Mouse (Mus musculus) hindbrain, embryonic 14.5 days (tissue): ENCODE results near the gene Shtn1. TPM values are rescaled to one million over a fixed set of nuclear protein-coding genes. Genes with fewer than 3 reads are reported as not detected.
A peak's percentile ranks its signal among the peaks of the same experiment; 100 is the strongest.

ENCODE experiments used
- ATAC-seq: fragments of 200-750 bp; cut with Nextera tagmentation; 2 replicates; pipeline ENCODE4 v1.8.0; 2017; ENCODE audit warnings: moderate number of reproducible peaks, mild to moderate bottlenecking, moderate TSS enrichment, moderate library complexity; ENCODE audit not compliant: low FRiP score
- DNase-seq: peaks from one replicate; pipeline ENCODE4 v3.0.0-alpha.2; 2015; ENCODE audit warnings: low spot score
- H3K27ac ChIP-seq: fragments of 300-500 bp; sonication (generic); 2 replicates; pipeline ENCODE4 v1.5.1; 2014; ENCODE audit warnings: mild to moderate bottlenecking, moderate library complexity
- H3K27me3 ChIP-seq: fragments of 300-500 bp; sonication (generic); 2 replicates; pipeline ENCODE4 v1.6.1; 2014; ENCODE audit warnings: mild to moderate bottlenecking, low read length, mixed read lengths; ENCODE audit not compliant: control insufficient read depth, insufficient read depth
- H3K36me3 ChIP-seq: fragments of 300-500 bp; sonication (generic); replicated peaks from 2 replicates; pipeline ENCODE4 v1.6.1; 2014; ENCODE audit not compliant: control insufficient read depth, insufficient read depth
- H3K4me1 ChIP-seq: fragments of 300-500 bp; sonication (generic); replicated peaks from 2 replicates; pipeline ENCODE4 v1.6.1; 2014; ENCODE audit warnings: antibody characterized with exemption, low read length, mixed read lengths; ENCODE audit not compliant: control insufficient read depth, insufficient read depth
- H3K4me2 ChIP-seq: fragments of 300-500 bp; sonication (generic); replicated peaks from 2 replicates; pipeline ENCODE4 v1.6.1; 2014; ENCODE audit warnings: mild to moderate bottlenecking, moderate library complexity
- H3K4me3 ChIP-seq: fragments of 300-500 bp; sonication (generic); replicated peaks from 2 replicates; pipeline ENCODE4 v1.5.1; 2014; ENCODE audit warnings: mild to moderate bottlenecking, low read length
- H3K9ac ChIP-seq: fragments of 300-500 bp; sonication (generic); 2 replicates; pipeline ENCODE4 v1.6.1; 2014
- H3K9me3 ChIP-seq: fragments of 300-500 bp; sonication (generic); 2 replicates; pipeline ENCODE4 v1.6.1; 2016; ENCODE audit warnings: low read length; ENCODE audit not compliant: control insufficient read depth
- WGBS: fragments of 180-500 bp; shearing (Covaris S2); extraction: QIAGEN DNeasy Blood & Tissue Kit; methylation state at CpG from one replicate; pipeline ENCODE4 v1.1.7; 2014; 5-methylcytosine and 5-hydroxymethylcytosine counted together
- polyA plus RNA-seq: library from polyadenylated mRNA; unstranded; fragments of >200 nt; fragmentation: Nextera tagmentation; extraction: Ambion mirVana; gene quantifications from 2 replicates; pipeline ENCODE4 v1.2.1, GENCODE M21; 2014

Shtn1 gene
- polyA plus RNA-seq, 1 experiment from 2014 or later, result 51.8 TPM

DNA sequence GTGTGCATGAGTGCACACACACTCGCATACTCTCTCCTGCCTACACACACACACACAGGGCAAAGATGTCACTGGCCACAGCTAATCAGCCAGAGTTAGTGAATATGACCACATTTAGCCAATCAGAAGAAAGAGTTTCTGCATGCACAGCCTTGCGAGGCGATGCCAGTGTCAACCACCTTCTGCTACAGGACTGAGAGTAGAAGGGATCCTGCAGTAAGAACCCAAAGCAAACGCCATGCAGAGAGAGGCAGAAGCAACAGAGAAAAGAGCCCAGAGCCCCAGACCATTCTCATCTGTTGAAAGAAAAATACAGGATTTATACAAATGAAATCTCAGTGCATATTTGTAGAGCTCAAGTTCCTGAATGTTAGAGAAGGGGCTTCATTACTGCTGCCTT, 37.1 kb downstream of the Shtn1 start:
- H3K27me3 ChIP-seq, result no peaks in the 10 kb centered on the region
- no peaks in the 10 kb centered on the region for H3K9me3 ChIP-seq
- H3K36me3 ChIP-seq, result peaks cover 27% of the 10 kb centered on the region
- 80% methylated on average over 4 of the region's 4 CpGs for WGBS
- no peak for DNase-seq
- H3K9ac ChIP-seq, result no peak overlapping the region
- ATAC-seq, result no peak
- H3K4me3 ChIP-seq, result no peak overlapping the region
- no peak overlapping the region for H3K4me2 ChIP-seq
- no peak overlapping the region for H3K27ac ChIP-seq
- H3K4me1 ChIP-seq, result peaks cover 5% of the 10 kb centered on the region; the same call in 1 of the 2 replicates

DNA sequence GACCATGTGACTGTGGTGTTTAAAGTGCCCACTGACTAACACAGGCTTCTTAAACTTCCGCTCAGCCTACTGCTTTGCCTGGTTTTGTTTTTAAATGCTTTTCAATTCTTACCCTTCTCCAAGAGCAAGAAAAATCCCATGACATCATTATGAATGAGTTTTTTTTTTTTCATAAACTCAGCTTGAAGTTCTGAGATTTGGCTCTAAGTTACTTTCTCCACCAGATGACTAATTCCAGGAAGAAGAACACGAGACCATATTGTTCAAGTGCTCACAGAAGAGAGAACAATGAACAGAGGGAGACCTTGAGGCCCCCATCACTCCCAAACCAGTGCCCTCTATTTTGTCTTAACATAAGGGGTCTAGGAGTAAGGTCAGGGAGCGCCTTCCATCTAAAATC, 39.1 kb downstream of the Shtn1 start:
- DNase-seq (no peak), ATAC-seq (no peak)
- H3K4me1 ChIP-seq, result no peaks in the 10 kb centered on the region
- H3K9me3 ChIP-seq, result no peaks in the 10 kb centered on the region
- no peak overlapping the region for H3K27ac ChIP-seq
- H3K4me2 ChIP-seq, result no peak overlapping the region
- H3K9ac ChIP-seq, result no peak overlapping the region
- H3K27me3 ChIP-seq, result no peaks in the 10 kb centered on the region
- H3K4me3 ChIP-seq, result no peak overlapping the region
- peaks cover 29% of the 10 kb centered on the region for H3K36me3 ChIP-seq
- 51% methylated on average over 3 of the region's 3 CpGs for WGBS

DNA sequence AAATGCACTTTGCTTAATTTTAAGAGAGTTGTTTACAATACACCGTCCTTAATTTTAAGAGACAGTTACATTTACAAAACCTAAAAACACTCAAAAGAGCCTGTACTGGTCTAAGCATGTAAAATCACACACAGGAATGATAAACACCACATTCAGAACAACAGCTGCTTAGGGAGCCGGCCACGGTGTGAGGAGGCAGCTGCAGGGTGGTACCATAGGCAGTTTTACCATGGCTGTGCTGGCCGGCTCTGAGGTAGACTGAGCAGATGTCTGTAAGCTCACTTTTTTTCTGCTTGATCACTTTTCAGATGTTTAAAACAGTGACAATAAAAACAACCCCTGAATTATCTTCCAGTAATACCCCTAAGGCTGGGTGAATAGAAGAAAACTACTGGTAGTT, 42.7 kb downstream of the Shtn1 start:
- H3K4me2 ChIP-seq, result no peak overlapping the region
- no peaks in the 10 kb centered on the region for H3K9me3 ChIP-seq
- DNase-seq (no peak), ATAC-seq (no peak)
- no peak overlapping the region for H3K27ac ChIP-seq
- 68% methylated on average over 4 of the region's 4 CpGs for WGBS
- H3K36me3 ChIP-seq, result peaks cover 41% of the 10 kb centered on the region
- no peaks in the 10 kb centered on the region for H3K4me1 ChIP-seq
- no peak overlapping the region for H3K9ac ChIP-seq
- H3K4me3 ChIP-seq, result no peak overlapping the region
- no peaks in the 10 kb centered on the region for H3K27me3 ChIP-seq

DNA sequence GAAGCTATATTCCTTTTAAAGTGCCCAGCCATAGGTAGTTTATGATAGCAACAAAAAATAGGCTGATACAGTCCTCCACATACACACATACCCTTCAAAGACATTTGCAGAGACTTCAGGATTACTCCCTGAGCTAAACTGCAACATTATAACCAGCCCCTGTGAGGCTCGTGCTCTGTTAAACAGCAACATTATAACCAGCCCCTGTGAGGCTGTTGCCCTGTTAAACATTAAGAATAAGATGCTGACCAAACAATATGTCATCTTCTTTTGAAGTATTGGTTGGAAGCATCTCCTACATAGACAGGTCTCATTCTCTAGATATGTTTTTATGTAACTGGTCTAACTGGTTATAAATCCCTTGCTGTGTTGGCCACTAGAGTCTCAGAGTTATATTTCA, 45.7 kb downstream of the Shtn1 start:
- H3K27me3 ChIP-seq, result no peaks in the 10 kb centered on the region
- no peak overlapping the region for H3K27ac ChIP-seq
- WGBS, result 77% methylated on average over 1 of the region's 1 CpGs
- no peak overlapping the region for H3K9ac ChIP-seq
- ATAC-seq, result no peak
- H3K4me2 ChIP-seq, result no peak overlapping the region
- no peaks in the 10 kb centered on the region for H3K9me3 ChIP-seq
- H3K36me3 ChIP-seq, result peaks cover 37% of the 10 kb centered on the region
- DNase-seq, result no peak
- H3K4me1 ChIP-seq, result no peaks in the 10 kb centered on the region
- H3K4me3 ChIP-seq, result no peak overlapping the region

- H3K4me2 ChIP-seq, result no peak overlapping the region
These were observed 46.9 kb downstream of the Shtn1 start for GRCm38 (mm10) chr19:59029011-59029410.

GRCm38 (mm10) chr19:59028130-59028529, 47.8 kb downstream of the Shtn1 start:
- H3K9ac ChIP-seq, result no peak overlapping the region
- no peak for DNase-seq
- no peak overlapping the region for H3K4me2 ChIP-seq
- H3K27ac ChIP-seq, result no peak overlapping the region
- H3K4me3 ChIP-seq, result no peak overlapping the region
- H3K27me3 ChIP-seq, result no peaks in the 10 kb centered on the region
- H3K9me3 ChIP-seq, result no peaks in the 10 kb centered on the region
- H3K4me1 ChIP-seq, result no peaks in the 10 kb centered on the region
- peaks cover 29% of the 10 kb centered on the region for H3K36me3 ChIP-seq
- WGBS, result 82% methylated on average over 3 of the region's 3 CpGs
- ATAC-seq, result no peak

More at GRCm38 (mm10) chr19:59029011-59029410, 46.9 kb downstream of the Shtn1 start:
- no peak for ATAC-seq
- Histone ChIP-seq H3K27ac (0 out of 2 replicates have a peak overlapping the region, but pooled peaks have one; percentile 38), H3K27me3 (no peaks in the 10 kb centered on the region), H3K4me3 (no peak overlapping the region), H3K36me3 (peaks cover 30% of the 10 kb centered on the region), H3K4me1 (no peaks in the 10 kb centered on the region), H3K9ac (no peak overlapping the region), H3K9me3 (no peaks in the 10 kb centered on the region)
- WGBS, result 41% methylated on average over 9 of the region's 9 CpGs
- no peak for DNase-seq

- no peak for DNase-seq
- H3K4me1 ChIP-seq, result no peaks in the 10 kb centered on the region
- no peaks in the 10 kb centered on the region for H3K27me3 ChIP-seq
- H3K4me3 ChIP-seq, result no peak overlapping the region
- no peak overlapping the region for H3K27ac ChIP-seq
- ATAC-seq, result no peak
- peaks cover 6% of the 10 kb centered on the region; the same call in 1 of the 2 replicates for H3K9me3 ChIP-seq
- no peak overlapping the region for H3K4me2 ChIP-seq
- 92% methylated on average over 3 of the region's 3 CpGs for whole genome bisulfite sequencing
- no peak overlapping the region for H3K9ac ChIP-seq
- peaks cover 40% of the 10 kb centered on the region for H3K36me3 ChIP-seq
These were observed 52.0 kb downstream of the Shtn1 start for GRCm38 (mm10) chr19:59023876-59024275.

- Histone ChIP-seq H3K36me3 (peaks cover 25% of the 10 kb centered on the region), H3K4me1 (no peaks in the 10 kb centered on the region), H3K4me2 (no peak overlapping the region), H3K4me3 (no peak overlapping the region), H3K27ac (no peak overlapping the region), H3K9me3 (peaks cover 6% of the 10 kb centered on the region; the same call in 1 of the 2 replicates), H3K27me3 (no peaks in the 10 kb centered on the region), H3K9ac (no peak overlapping the region)
- ATAC-seq, result no peak
- DNase-seq, result no peak
These were observed 54.3 kb downstream of the Shtn1 start for GRCm38 (mm10) chr19:59021644-59022043.

- Histone ChIP-seq H3K27me3 (no peaks in the 10 kb centered on the region), H3K27ac (no peak overlapping the region), H3K4me2 (no peak overlapping the region), H3K36me3 (peaks cover 8% of the 10 kb centered on the region; the same call in 1 of the 2 replicates), H3K9me3 (no peaks in the 10 kb centered on the region), H3K4me1 (no peaks in the 10 kb centered on the region), H3K4me3 (no peak overlapping the region), H3K9ac (no peak overlapping the region)
- ATAC-seq (no peak), DNase-seq (no peak)
- WGBS, result 77% methylated on average over 5 of the region's 5 CpGs
These were observed 65.1 kb downstream of the Shtn1 start for GRCm38 (mm10) chr19:59010802-59011201.
